Mouse (Mus musculus) lung, adult 2 months (tissue): ENCODE data around the gene Olfr1123. TPM values are rescaled to one million over a fixed set of nuclear protein-coding genes. Genes with fewer than 3 reads are reported as not detected.
"Not testable (repeated sequence)": the region's sequence is repeated elsewhere in the genome, so short reads cannot be mapped to it uniquely, and the experiment has no call there.

ENCODE experiments used
- DNase-seq: peaks from one replicate; pipeline ENCODE4 v3.0.0; 2022
- H3K4me1 ChIP-seq: fragments of 200-500 bp; 2 replicates; pipeline ENCODE4 v1.6.1; 2011; ENCODE audit warnings: low read length; ENCODE audit not compliant: control insufficient read depth, insufficient read depth
- H3K4me3 ChIP-seq: fragments of 200-500 bp; replicated peaks from 2 replicates; pipeline ENCODE3; 2011; ENCODE audit warnings: low read depth, mild to moderate bottlenecking, control low read depth, low read length; ENCODE audit errors: extremely low read depth
- CTCF ChIP-seq: fragments of 200-500 bp; IDR thresholded peaks from 2 replicates; pipeline ENCODE4 v1.5.1; 2011; ENCODE audit warnings: mild to moderate bottlenecking, low read length, control low read depth; ENCODE audit not compliant: insufficient read depth
- POLR2A ChIP-seq: fragments of 200-500 bp; IDR thresholded peaks from 2 replicates; pipeline ENCODE4 v1.6.1; 2011; ENCODE audit warnings: low read depth, mild to moderate bottlenecking, control low read depth, low read length, borderline replicate concordance; ENCODE audit errors: extremely low read depth
- WGBS: fragments of 180-500 bp; shearing (Covaris S2); methylation state at CpG from one replicate; pipeline ENCODE4 v1.1.7; 2018; 5-methylcytosine and 5-hydroxymethylcytosine counted together
- polyA plus RNA-seq: library from polyadenylated mRNA; depleted of rRNA; stranded (reverse); fragments of >200 nt; gene quantifications from 2 replicates; pipeline ENCODE4 v1.2.3, GENCODE M21; 2012; rRNA removed

The Olfr1123 gene
- polyA plus RNA-seq: not detected in 2 replicates

DNA sequence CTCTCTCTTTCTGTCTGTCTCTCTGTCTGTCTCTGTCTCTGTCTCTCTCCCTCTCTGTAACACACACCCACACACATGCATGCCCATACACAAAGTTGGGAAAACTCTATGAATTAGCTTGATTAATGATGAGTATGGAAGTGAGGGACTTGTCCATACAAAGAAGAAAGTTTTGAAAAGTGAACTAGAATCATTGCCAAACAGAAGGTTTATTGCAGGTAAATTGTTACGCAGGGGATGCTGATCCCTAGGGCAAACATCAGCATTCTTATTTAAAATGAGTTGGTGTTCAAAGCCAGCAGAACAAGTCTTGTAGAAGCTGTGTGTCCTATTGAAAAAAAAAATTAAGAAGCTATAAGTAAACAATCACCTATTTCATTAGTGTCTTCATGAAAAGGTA, at the start of gene Olfr1123:
Olfr1123 (plus strand) TSS at position 301 of the 400 bp plus-strand sequence.
- 87% methylated on average over 1 of the region's 1 CpGs for WGBS

DNA sequence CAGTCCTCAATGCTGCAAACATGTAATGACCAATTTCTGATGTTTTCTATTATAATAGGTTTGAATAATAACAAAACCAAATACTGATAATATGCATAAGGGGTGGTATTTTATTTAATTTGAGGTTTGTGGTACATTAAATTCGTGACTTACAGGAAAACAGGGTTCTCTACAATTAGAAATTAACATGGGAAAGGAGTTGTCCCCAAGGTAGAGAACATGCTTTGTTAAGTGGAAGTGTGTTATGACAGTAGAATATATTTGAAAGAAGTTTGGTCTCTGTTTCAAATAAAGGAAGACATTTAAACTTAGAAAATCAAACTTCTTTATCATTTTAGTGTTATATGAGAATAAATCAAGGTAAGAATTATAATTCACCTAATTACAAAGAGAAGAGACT, 46.8 kb upstream of the Olfr1123 start, which contains the start of gene Olfr1121:
Olfr1121 (plus strand) TSS at position 301 of the 400 bp plus-strand sequence.
- no peak for DNase-seq
- no peak for TF ChIP-seq CTCF
- no peak for TF ChIP-seq POLR2A
- Histone ChIP-seq H3K4me1 (no peaks in the 10 kb centered on the region), H3K4me3 (no peak within 1 kb of the TSS)
- 9% methylated on average over 1 of the region's 1 CpGs for WGBS

More for the DNA sequence above, at the start of gene Olfr1123:
- TF ChIP-seq POLR2A: no peak
- no peak for TF ChIP-seq CTCF
- Histone ChIP-seq H3K4me1 (no peaks in the 10 kb centered on the region), H3K4me3 (no peak within 1 kb of the TSS)
- DNase-seq: no peak

DNA sequence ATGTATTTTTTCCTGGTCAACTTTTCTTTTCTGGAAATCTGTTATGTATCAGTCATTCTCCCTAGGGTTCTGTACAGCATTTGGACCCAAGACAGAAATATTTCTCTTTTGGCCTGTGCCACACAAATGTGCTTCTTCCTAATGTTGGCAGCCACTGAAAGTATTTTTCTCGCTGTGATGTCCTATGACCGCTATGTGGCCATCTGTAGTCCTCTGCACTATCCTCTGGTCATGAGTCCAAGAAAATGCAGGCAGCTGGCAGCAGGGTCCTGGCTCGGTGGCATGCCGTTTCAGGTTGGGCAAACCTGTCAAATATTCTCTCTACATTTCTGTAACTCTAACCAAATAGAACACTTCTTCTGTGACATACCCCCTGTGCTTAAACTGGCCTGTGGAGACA, 44.7 kb upstream of the Olfr1123 start:
- 81% methylated on average over 4 of the region's 4 CpGs for WGBS
- DNase-seq: no peak
- TF ChIP-seq POLR2A (no peak), CTCF (no peak)
- no peak overlapping the region for H3K4me3 ChIP-seq
- H3K4me1 ChIP-seq: no peaks in the 10 kb centered on the region

DNA sequence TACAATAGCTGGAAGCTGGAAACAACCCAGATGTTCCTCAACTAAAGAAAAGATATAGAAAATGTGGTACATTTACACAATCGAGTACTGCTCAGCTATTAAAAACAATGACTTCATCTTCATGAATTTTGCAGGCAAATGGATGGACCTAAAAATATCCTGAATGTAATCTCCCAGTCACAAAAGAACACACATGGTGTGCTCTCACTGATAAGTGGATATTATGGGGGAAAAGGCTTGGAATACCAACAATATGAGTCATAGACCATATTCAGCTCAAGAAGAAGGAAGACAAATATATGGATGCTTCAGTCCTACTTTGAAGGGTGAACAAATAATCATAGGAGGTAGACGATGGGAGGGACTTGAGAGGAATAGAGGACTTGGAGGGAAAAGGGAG, 32.5 kb upstream of the Olfr1123 start:
- WGBS: 42% methylated on average over 2 of the region's 2 CpGs
- no peaks in the 10 kb centered on the region for H3K4me1 ChIP-seq
- H3K4me3 ChIP-seq: no peak overlapping the region
- TF ChIP-seq CTCF (no peak), POLR2A (no peak)
- no peak for DNase-seq

DNA sequence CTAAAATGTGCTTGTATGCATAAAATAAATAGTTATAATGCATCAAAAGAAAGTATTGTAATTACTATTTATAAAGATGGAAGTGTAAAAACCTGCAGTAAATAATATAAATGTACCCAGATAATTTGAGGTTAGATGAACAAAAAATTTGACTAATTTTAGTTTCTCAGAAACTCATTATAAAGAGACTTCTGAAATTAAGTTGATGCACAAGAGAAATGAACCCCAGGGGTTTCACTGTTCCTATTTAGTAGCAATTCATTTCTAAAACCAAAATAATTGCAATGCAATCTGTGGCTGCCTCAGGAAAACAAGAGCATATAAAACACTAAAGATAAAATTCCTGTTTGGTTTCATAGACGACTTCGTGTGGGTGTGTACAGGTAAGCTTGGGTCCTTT, 30.9 kb upstream of the Olfr1123 start, which contains the start of gene Olfr1122:
Olfr1122 (plus strand) TSS at position 301 of the 400 bp plus-strand sequence.
- TF ChIP-seq CTCF (no peak), POLR2A (no peak)
- Histone ChIP-seq H3K4me1 (no peaks in the 10 kb centered on the region), H3K4me3 (no peak within 1 kb of the TSS)
- WGBS: 71% methylated on average over 2 of the region's 2 CpGs
- DNase-seq: no peak

DNA sequence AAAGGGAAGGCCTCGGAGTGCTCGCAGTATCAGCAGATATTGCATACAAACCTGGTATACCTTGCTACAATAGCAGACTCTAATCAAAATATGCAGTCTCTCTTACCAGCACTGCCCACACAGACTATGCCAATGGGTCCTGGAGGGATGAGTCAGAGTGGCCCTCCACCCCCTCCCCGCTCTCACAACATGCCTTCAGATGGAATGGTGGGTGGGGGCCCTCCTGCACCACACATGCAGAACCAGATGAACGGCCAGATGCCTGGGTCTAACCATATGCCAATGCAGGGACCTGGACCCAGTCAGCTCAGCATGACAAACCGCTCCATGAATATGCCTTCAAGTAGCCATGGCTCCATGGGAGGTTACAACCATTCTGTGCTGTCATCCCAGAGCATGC, 22.8 kb upstream of the Olfr1123 start:
- H3K4me1 ChIP-seq, H3K4me3 ChIP-seq, DNase-seq: not testable (repeated sequence)
- WGBS: 85% methylated on average over 5 of the region's 5 CpGs

DNA sequence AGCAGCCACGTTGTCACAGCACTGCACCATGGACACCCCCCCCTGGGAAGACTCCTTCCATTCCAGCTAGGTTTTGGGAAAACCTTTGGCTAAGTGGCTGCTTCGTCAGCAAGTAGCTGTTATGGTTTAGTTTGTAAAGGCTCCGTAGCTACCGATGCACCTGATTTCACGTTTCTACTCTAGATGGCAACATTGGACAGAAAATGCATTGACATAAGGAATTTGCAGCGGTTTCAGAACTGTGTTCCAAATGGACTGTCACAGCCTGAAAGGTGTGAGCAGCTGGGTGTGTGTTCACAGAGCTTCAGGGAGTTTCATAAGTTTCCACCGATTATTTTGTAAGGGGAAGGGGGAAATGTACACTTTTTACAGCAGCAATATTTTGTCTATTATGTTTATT, 21.7 kb upstream of the Olfr1123 start:
- H3K4me3 ChIP-seq, DNase-seq: not testable (repeated sequence)
- 79% methylated on average over 7 of the region's 7 CpGs for WGBS

DNA sequence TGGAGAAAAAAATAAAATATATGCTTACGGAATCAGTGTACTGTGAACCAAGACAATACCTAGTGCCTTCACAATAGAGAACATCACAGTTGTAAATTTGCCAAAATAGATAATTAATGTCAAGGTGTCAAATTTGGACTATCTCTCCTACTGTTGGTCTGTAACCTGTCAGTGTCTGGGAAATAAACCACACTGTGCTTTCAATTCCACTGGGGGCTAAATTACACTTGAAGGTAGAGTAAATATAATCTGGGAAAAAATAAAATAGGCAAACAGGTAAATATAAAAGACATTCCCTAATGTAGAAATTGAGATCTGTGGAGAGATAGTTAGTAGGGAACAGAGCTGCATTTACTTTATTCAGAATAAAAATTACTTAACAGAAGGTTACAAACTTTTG, 13.5 kb downstream of the Olfr1123 start, which contains the start of gene Olfr1124:
Olfr1124 (plus strand) TSS at position 301 of the 400 bp plus-strand sequence.
- Histone ChIP-seq H3K4me1 (no peaks in the 10 kb centered on the region), H3K4me3 (no peak within 1 kb of the TSS)
- no peak for TF ChIP-seq CTCF
- no peak for TF ChIP-seq POLR2A
- DNase-seq: no peak
- 95% methylated on average over 1 of the region's 1 CpGs for WGBS

More for the DNA sequence above, 21.7 kb upstream of the Olfr1123 start:
- H3K4me1 ChIP-seq: not testable (repeated sequence)

DNA sequence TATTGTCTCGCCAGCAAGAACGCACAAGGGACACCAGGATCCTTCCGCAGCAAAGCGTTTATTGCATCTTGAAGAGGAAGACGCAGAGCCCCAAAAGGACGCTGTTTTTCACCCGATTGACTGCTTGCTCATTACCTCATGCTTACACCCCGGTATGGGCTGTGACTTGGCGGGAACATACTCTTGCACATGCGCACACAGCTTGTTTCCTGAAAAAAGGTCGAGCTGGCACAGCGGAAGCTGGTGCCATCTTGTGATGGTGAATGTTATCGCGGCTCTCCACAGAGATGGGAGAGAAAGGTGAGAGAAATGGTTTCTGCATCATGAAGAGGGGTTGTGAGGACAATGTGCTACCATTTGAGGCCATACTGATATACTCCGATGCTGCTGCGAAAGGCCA, 21.3 kb downstream of the Olfr1123 start:
- Histone ChIP-seq H3K4me3 (no peak overlapping the region), H3K4me1 (no peaks in the 10 kb centered on the region)
- DNase-seq: no peak
- TF ChIP-seq CTCF: no peak
- TF ChIP-seq POLR2A: no peak
- WGBS: 86% methylated on average over 16 of the region's 16 CpGs

DNA sequence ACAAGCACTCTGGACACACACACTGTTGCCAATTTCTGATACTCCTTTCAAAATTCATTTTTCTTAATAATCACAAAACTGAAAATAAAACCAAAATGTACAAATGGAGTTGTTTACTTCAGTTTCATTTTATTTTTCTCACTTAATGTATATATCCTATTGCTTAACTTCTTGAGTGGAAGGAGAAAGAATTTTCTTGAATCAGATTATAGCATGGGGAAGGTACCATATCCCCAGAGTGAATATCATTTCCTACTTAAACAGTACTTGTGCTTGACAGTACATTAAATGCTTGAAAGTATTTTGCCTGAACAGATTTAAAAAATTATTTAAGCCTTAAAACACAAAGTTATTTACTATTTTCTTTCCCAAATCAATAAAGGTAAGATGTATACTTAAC, 37.2 kb downstream of the Olfr1123 start, which contains the start of gene Olfr1126:
Olfr1126 (plus strand) TSS at position 301 of the 400 bp plus-strand sequence.
- no peaks in the 10 kb centered on the region for H3K4me1 ChIP-seq
- no peak within 1 kb of the TSS for H3K4me3 ChIP-seq
- no peak for DNase-seq
- TF ChIP-seq CTCF (no peak), POLR2A (no peak)
